Mouse (Mus musculus): ENCODE measurements around the gene Itga11.

Itga11 gene

DNA sequence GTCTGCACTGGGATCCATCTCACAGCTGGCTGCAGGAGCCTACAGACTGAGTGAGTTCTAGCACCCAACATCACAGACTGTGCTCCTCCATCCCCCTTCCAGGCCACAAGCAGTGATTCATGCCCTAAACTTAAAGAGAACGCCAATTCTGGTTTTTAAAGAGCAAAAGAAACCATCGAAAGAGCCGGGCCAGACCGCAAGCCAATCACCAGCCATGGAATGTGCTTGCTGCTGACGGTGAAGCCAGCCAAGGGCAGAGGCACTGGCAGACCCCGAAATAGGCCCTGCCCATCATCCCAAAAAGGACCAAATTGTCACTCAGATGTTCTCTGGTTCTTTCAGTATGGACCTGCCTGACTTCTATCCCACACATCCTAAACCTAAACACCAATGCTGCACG, 6.7 kb downstream of the Itga11 start:
- in situ Hi-C loops (cut with MboI, MseI) = no loop called here

DNA sequence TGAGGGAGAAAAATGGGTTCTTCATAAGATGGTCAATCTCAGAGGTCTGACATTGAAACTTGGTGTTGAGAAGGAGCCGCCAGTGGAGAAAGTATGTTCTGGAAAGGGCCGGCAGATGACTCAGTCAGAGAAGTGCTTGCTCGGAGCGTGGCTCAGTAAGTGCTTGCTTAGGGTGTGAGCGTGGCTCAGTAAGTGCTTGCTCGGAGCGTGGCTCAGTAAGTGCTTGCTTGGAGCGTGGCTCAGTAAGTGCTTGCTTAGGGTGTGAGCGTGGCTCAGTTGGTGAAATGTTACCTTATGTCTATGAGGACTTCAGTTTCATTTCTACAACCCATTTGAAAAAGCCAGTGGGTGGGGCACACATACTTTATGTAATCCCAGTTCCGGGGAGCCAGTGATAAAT, 12.1 kb downstream of the Itga11 start:
- in situ Hi-C loops (cut with MboI, MseI) = no loop called here

- in situ Hi-C loops (cut with MboI, MseI) = no loop called here
Observed at GRCm38 (mm10) chr9:62694054-62694453, 16.4 kb downstream of the Itga11 start.

DNA sequence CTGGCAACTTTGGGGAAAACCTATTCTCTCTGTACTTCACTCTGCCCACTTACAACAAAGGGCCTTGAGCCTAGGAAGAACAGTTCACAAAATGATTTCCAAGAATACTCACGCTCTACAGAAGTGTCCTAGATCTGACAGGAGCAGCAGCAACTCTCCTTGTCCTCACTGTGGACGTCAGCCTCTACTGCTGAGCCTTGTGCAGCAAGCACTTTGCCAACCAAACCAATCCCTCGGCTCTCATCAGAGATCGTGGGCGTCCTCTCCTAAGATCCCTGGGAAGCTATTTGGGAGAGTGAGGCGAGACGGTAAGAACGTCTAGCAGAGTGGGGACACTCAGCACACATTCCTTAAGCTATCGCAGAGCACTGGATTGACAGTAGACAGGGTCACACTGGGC, 17.6 kb downstream of the Itga11 start:
- in situ Hi-C loops (cut with MboI, MseI) = no loop called here

DNA sequence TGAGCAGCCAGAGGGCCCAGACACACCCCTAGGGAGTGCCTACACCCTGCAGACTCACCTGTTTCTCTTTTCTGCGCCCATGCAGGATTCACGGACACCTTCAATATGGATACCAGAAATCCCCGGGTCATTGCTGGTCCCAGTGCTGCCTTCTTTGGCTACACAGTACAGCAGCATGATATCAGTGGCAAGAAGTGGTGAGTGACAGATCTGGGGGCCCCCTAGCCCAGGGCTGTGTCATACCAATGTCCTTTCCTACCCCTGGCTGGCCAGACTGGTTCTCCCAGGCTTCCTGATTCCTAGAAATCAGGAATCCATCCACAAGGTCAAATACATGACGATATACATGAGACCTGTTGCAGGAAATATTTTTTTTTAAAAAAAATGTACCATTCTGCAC, 19.2 kb downstream of the Itga11 start:
- in situ Hi-C loops (cut with MboI, MseI) = no loop called here

DNA sequence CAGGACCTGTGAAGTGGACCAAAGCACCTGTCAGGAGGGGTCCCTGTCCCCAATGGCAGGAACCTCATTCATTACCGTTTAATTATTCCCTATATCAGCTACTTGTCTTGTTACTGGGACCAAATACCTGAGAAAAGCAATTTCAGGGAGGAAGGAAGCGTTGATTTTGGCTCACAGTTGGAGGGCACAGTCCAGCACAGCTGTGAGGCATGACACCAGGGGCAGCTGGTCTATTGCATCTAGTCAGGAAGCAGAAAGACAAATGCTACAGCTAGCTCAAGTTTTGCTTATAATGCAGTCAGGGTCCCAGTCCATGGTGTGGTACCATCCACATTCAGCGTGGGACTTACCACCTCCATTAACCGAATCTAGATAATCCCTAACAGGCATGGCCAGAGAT, 29.6 kb downstream of the Itga11 start:
- in situ Hi-C loops (cut with MboI, MseI) = no loop called here

DNA sequence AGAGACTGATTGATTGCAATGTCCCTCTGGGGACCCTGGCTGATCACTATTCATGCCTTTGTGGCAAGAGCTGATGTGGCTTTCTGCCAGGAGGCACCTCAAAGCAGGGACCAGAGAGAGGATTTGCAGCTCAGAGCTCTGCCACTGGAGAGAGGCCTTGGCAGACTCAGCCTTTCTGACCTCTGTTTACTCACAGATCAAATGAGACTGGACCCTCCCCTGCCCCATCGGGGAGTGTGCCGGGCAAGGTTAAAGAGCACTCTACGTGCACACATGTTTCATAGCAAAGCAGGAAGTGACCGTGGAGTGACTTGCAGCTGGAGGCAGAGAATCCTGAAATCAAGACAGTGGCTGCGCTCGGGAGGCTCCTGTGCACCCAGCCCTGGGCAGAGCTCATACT, 30.2 kb downstream of the Itga11 start:
- in situ Hi-C loops (cut with MboI, MseI) = no loop called here

DNA sequence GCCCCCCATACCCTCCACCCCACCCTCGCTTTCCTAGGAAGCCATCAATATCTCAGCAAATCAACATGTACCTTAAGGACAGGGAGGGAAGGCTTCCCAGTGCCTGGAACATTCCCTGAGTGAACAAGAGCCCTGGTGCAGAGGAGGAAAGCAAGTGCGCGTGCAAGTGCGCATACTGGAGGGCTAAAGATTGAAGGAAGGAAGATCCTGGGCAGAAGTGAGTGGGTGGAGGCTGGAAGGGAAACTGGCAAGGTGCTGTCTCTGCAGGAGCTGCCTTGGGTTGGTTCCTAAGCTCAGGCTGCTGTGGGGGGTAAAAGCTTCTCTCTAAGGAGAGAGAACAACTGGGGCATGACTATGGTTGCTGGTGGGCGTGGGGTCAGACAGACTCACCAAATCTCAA, 32.4 kb downstream of the Itga11 start:
- in situ Hi-C loops (cut with MboI, MseI) = no loop called here

- in situ Hi-C loops (cut with MboI, MseI) = no loop called here
Observed at GRCm38 (mm10) chr9:62712374-62712773, 34.7 kb downstream of the Itga11 start.

GRCm38 (mm10) chr9:62713040-62713439, 35.4 kb downstream of the Itga11 start:
- in situ Hi-C loops (cut with MboI, MseI) = no loop called here

DNA sequence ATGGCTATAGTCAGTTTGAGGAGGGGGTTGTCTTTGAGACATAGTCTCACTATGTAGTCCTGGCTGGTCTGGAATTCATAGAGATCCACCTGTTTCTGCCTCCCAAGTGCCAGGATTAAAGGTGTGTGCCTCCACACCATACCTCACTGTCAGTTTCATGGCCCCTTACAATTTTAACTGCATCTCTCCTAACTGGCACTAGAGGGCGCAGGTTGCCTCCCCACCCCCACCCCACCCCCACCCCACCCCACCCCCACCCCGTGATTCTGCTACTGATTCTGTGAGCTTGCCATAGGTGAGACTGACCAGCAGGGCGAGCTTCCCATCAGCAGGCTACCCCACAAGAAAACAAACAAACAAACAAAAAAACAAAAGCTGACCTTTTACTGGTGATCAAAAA, 36.7 kb downstream of the Itga11 start:
- in situ Hi-C loops (cut with MboI, MseI) = no loop called here

- in situ Hi-C loops (cut with MboI, MseI) = no loop called here
Observed at GRCm38 (mm10) chr9:62717982-62718381, 40.4 kb downstream of the Itga11 start.

DNA sequence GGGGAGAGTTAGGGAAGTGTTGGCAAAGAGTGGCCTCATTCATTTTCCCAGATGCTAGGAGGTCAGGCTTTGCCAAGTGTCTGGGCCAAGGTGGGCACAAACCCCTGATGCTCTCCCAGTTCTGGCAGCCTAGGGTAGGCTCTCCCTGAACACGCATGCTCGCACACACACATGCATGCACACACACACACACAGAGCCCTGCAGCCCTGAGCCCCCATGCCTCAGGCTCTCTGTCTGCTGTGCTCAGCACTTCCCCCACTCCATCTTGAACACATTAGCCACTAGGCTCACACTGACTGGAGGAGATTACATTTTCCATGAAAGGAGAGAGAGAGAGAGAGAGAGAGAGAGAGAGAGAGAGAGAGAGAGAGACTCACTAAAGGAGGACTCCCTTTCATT, 44.2 kb downstream of the Itga11 start:
- in situ Hi-C loops (cut with MboI, MseI) = no loop called here

- in situ Hi-C loops (cut with MboI, MseI) = no loop called here
Observed at GRCm38 (mm10) chr9:62722716-62723115, 45.1 kb downstream of the Itga11 start.

GRCm38 (mm10) chr9:62724175-62724574, 46.5 kb downstream of the Itga11 start:
- in situ Hi-C loops (cut with MboI, MseI) = no loop called here

GRCm38 (mm10) chr9:62725247-62725646, 47.6 kb downstream of the Itga11 start:
- in situ Hi-C loops (cut with MboI, MseI) = no loop called here

- in situ Hi-C loops (cut with MboI, MseI) = no loop called here
Observed at GRCm38 (mm10) chr9:62726472-62726871, 48.8 kb downstream of the Itga11 start.

DNA sequence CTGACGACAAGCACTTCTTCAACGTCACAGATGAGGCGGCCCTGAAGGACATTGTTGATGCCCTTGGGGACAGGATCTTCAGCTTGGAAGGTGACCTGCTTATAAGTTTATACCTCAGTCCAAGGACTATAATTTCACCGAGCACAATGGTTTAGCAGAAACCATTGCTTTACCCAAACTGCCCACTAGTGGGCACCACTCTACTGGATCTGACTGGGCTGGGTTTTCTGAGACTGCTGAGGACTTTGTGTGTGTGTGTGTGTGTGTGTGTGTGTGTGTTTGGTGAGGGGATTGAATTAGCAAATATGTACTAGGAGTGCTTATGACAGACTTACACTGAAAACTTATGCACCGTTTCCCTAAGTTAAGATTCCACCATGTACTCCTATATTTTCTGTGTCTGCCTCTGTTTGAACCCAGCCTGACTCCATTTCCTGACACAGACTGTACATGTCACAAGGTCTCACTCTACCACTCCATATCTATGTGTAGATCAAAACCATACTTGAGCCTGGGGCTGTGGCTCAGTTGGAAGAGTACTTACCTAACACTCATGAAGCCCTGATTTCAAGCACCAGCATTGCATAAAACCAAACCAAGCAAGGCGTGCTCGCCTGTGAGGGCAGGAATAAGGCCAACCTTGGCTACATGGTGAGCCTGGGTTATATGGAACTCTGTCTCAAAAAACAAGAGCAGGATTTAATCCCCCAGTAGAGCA, 67.1 kb downstream of the Itga11 start:
- in situ Hi-C loops (cut with MboI, MseI) = no loop called here

DNA sequence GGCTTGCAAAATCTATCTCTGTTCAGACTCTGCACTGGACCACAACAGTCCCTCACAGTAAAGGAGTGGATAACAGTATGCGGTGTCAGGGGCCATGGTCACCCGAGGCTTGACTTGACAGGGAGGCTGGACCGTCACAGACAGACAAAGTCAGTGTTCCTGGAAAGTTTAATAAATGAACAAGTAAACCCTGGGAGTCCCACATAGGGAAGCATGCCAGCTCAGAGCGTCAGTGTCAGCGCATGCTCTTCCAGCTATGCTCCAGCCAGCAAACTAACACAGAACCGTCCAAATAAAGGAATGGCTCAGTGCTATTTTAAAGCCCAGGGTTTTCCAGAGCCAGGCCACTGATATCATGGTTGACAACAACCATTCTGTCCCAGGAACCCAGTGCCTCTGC, 69.0 kb downstream of the Itga11 start:
- in situ Hi-C loops (cut with MboI, MseI) = no loop called here

GRCm38 (mm10) chr9:62749666-62750065, 72.0 kb downstream of the Itga11 start:
- in situ Hi-C loops (cut with MboI, MseI) = no loop called here

- in situ Hi-C loops (cut with MboI, MseI) = no loop called here
Observed at GRCm38 (mm10) chr9:62750381-62750780, 72.8 kb downstream of the Itga11 start.

GRCm38 (mm10) chr9:62758288-62758687, 80.7 kb downstream of the Itga11 start:
- in situ Hi-C loops (cut with MboI, MseI) = no loop called here

DNA sequence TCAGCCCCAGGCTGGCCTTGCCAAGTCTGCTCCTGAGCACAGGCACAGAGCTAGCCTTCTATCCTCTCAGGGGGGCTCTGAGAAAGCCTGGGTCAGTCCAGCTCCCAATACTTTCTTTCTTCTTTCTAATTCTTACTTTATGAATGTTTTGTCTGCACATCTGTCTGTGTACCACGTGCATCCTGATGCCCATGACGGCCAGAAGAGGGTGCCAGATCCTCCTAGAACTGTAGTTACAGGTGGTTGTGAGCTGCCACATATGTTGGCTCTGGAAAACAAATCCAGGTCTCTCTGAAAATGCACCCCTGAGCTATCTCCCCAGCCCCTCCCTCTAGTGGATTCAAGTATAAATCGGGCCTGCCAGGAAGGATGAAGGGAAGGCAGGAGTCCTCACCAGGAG, 82.0 kb downstream of the Itga11 start:
- in situ Hi-C loops (cut with MboI, MseI) = no loop called here

- in situ Hi-C loops (cut with MboI, MseI) = no loop called here
Observed at GRCm38 (mm10) chr9:62763478-62763877, 85.9 kb downstream of the Itga11 start.

All from regulatory T cell (primary cell).